Mouse (Mus musculus): ENCODE data around the gene Ss18l2.

GRCm38 (mm10) chr9:121757432-121757831 lies 47.3 kb downstream of the Ss18l2 start:
- no peak for TF ChIP-seq CTCF (IDR thresholded peaks at IDR 0.05; ENCODE audit: insufficient read depth, low read depth, low read length)
- TF ChIP-seq POLR2A (IDR thresholded peaks at IDR 0.05; ENCODE audit: insufficient read depth, low read depth, low read length), result no peak

All from olfactory bulb, adult 2 months (tissue).